Mouse (Mus musculus) common myeloid progenitor, adult 5-6 weeks (primary cell): ENCODE data around the gene Gm49318. TPM values are rescaled to one million over a fixed set of nuclear protein-coding genes. Genes with fewer than 3 reads are reported as not detected.
"Not testable (repeated sequence)": the region's sequence is repeated elsewhere in the genome, so short reads cannot be mapped to it uniquely, and the experiment has no call there.

Experiments used
- ATAC-seq: replicated peaks from 2 replicates; pipeline ENCODE4 v1.8.0; 2016; ENCODE audit warnings: low read depth, mild to moderate bottlenecking, moderate TSS enrichment, inconsistent platforms; ENCODE audit not compliant: poor library complexity, severe bottlenecking
- total RNA-seq: library from RNA; stranded (forward); fragments of 200-1000, 187-1606 nt; gene quantifications from 2 replicates; pipeline ENCODE4 v1.2.3, GENCODE M21; 2017

The Gm49318 gene
- total RNA-seq = not detected in 2 replicates

DNA sequence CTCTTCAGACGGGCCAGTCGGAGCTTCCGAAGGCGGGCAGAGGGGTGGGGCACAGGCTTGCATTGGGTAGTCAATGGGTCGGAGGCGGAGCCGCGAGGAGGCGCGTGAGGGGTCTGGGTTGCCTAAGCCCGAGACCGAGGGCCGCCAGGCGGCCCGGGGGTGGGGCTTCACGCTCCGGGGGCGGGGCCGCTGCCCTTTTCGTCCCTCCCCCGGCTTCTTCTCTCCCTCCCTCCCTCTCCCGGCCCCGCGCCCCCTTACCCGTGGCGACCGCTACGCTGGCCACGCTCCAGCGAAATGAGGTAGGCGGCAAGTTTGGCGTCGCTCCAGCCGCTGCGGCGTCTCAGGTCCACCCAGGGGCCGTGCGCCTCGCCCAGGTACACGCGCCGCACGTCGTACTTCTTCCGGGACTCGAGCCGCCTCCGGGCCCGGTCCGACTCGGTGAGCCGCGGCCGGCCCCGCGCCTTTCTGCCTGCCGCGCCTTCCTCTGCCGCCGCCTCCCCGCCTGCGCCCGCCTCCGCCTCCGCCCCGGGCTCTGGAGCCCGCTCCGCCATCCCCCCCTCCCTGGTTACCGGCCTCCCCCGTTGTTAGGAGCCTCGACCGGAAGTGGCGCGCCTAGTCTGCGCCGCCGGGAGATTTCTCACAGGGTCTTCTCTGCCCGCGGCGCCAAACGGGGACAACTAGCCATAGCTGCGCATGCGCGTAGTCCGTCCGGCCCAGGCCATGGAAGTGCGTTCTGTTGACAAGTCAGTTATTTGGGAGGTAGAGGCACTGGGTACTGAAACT, at the start of gene Gm49318, which contains the start of gene Zfp653:
TSS of gene Gm49318 (minus strand) at position 469 of the 783 bp plus-strand sequence.
TSS of gene Zfp653 (minus strand) at position 586 of the 783 bp plus-strand sequence.
- ATAC-seq = peak; percentile 96

- no peak for ATAC-seq
These were observed 48.5 kb upstream of the Gm49318 start for GRCm38 (mm10) chr9:22119543-22119942.

- peak; percentile 40 for ATAC-seq
These were observed 46.8 kb upstream of the Gm49318 start for GRCm38 (mm10) chr9:22117754-22118456.

DNA sequence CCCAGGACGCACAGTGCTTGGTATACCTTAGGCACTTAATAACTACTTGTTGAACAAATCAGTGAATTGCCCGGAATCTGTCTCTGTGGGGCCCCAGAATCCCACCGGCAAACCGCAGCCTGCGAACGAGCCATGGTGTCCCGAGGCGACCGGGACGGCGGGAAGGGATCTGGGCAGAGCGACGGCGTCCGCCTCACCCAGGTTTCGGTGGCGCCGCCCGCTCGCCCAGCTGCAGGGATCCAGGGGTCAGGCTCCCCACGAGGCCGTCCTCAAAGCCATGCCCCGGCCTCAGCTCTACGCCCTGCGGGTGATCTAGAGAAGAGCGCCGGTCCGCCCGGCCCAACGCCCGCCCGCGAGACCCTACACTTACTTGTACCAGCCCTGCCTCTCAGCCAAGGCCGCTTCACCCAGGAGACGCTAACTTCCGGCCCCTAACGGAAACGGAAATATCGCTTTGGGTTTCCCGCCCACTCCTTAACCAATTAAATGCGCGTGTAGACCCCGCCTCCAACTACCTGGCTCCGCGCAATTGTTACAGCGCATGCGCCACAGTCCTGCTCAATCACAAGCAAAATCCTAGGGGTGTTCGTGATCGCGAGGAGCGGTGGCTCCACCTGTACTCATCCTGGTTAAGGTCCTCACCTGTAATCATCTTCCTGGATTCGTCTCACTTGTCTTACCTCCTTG, 45.8 kb upstream of the Gm49318 start, which contains the start of gene Elof1:
TSS of gene Elof1 (minus strand) at position 433 of the 687 bp plus-strand sequence.
- ATAC-seq = peak; percentile 97

DNA sequence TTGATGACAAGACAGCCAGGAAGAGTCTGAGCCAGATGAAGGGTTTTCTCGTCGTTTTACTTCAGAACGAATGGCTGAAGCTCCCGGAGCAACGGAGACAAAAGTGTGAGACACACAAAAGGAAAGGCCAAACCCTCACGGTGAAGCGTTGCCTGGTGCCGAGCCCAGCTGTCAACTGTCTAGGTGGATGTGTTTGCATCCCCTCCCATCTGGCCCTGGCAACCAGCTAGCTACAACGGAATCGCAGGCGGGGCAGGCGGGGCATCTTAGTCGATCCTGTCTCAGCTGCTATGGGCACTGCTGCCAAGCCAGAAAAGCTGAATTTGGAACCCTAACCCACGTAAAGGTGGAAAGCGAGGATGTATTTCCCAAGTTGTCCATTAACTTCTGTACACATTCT, 45.0 kb upstream of the Gm49318 start:
- ATAC-seq = no peak

DNA sequence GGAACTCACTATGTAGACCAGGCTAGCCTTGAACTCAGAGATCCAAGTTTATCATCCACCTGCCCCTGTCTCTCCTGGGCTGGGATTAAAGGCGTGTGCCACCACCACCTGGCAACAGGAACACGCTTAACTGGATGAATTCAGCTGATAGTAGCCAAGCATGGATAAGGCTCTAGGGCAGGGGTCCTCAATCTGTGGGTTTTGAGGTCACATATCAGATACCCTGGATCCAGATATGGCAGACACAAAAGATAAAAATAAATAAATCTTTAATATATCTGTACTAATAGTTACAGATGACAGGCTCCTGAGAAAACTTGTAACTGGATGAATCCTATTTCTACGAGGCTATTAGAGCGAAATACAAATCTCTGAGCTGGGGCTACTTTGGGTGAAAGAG, 44.6 kb upstream of the Gm49318 start:
- ATAC-seq = no peak

- no peak for ATAC-seq
These were observed 37.1 kb upstream of the Gm49318 start for GRCm38 (mm10) chr9:22108194-22108593.

- ATAC-seq = no peak
These were observed 28.9 kb upstream of the Gm49318 start for GRCm38 (mm10) chr9:22099922-22100321.

DNA sequence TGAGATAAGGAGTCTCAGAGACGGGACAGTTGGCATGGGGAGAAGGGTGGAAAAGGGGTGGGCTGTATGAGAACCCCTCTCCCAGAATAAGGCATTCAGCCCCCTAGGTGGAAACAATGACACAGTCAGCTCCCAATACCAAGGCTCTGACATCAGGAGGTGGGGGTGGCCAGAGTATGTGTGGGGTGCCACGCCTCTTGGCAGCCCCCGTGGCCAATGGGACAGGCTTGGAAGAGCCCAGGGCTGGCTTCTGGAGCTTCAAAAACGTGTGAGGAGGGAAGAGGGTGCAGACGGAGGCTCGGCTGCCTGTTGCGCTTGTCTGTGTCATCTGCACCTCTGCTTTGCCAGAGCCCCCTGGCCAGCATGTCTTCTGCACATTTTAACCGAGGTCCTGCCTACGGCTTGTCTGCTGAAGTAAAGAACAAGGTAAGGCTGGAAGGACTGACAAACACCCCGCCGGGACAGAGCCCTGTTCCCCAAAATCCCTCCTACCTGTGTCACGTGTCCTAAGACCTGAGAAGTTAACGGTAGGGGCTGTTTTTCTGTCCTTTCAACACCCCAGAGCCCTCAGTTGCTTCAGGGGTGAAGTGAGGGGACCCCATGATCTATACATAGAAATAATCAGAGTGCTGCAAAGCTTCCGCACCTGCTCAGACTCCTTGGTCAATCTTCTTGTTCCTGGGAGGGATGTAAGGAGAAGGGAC, 28.1 kb upstream of the Gm49318 start, which contains the start of gene Cnn1:
TSS of gene Cnn1 (plus strand) at position 224 of the 704 bp plus-strand sequence.
- no peak for ATAC-seq

DNA sequence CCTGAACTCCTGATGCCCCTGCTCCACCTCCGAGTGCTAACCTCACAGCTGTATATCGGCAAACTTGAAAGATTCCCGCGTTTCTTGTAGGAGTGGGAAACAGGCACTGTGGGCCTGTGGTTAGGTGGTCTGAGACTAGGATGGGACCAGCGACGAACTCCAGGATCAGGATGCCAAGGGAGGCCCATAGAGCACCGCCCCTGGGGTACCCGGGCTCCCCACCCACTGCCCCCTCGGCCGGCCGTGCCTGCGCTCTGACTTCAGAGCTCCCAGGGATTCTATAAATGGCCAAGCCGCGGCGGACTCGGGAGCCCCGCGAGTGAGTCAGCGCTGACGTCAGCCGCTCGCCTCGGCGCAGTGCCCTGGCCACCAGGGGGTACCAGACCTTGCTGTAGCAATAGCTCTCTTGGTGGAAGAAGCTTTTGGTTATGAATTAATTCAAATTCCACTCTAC, 24.8 kb upstream of the Gm49318 start:
- ATAC-seq = peak; percentile 99

- ATAC-seq = no peak
These were observed 21.7 kb upstream of the Gm49318 start for GRCm38 (mm10) chr9:22092746-22093145.

- no peak for ATAC-seq
These were observed 18.9 kb upstream of the Gm49318 start for GRCm38 (mm10) chr9:22089986-22090385.

DNA sequence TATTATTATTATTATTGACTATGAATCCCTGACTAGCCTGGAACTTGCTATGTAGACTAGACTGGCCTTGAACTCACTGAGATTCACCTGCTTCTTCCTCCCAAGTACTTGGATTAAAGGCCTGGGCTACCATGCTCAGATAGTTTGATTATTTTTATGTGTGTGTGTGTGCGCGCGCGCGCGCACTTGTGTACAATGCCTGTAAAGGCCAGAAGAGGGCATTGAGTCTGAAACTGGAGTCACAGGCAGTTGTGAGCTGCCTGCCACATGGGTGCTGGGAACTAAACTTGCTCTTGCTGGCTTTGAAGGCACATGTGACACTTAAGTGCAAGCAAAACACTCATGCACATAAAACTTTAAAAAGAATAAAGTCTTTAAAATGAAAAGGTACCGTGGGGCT, 18.2 kb upstream of the Gm49318 start:
- ATAC-seq = no peak

- ATAC-seq = no peak
These were observed 16.1 kb upstream of the Gm49318 start for GRCm38 (mm10) chr9:22087034-22087618.

DNA sequence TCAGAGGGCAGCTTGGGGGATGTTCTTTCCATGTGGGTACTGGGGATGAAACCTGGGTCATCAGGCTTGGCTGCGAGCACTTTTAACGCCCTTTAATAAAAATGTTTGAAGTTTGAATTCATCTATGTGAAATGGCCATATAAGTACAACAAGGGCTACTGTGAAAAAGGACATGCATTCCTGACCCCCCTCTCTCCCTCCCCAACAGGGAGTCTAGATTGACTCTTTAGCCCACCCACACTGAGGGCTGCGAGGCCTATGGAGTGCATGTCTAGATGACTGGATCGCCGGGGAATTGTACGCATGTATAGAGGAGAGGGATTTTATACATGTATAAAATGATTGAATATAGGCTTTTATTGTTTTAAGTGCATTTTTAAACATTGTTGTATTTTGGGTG, 15.0 kb upstream of the Gm49318 start:
- ATAC-seq = no peak

DNA sequence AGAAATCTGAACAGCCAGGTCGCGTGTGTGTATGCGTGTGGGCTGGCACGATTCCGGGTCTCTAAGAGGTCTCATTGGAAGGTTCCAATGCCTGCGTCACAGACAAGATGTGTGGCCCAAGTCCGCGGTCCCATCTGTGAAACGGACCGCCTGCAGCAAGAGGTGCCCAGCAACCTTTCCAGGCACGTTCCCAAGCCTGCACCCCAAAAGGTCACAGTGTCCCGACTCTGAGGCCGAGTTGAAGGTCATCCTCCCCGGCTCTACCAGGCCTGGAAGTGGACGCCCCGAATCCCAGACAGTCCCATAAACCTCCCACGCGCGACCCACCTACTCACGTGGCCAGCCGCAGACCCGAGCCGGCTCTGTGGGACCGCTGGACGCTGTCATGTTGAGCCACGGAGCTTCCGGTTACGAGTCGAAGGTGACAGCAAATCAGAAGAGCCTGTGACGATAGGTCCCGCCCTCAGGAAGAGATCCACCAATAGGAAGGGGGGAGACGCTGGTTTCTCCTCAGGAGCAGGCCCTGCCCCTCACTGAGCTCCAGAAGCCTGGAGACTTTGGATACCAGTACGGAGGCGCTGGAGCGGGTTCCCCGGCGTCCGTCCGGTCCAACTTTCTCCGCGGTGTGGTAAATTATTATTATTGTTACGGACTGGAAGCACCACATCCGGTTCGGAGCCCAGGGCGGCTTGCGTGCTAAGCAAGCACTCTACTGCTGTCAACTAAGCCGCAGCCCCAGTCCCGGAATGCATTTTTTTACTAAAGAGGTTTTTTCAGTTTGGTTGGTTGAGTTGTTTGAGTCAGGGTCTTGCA, 14.2 kb upstream of the Gm49318 start, which contains the start of gene Ecsit:
TSS of gene Ecsit (minus strand) at position 417 of the 813 bp plus-strand sequence.
- ATAC-seq = peak; percentile 100

DNA sequence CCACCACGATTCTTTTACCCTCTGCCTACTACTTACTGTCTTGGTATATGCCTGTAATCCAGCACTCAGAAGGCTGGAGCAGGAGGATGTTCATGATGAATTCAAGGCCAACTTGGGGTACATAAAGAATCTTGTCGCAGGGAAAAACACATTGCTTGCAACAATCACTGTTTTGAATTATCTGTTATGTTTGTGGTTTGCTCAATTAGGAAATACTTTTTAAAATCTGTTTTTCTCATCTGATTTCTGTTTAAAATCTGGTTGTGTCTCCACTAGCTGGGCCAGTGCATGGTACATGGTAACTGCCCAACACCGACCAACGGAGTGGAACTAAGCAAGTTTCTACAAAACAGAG, 13.6 kb upstream of the Gm49318 start:
- no peak for ATAC-seq

- ATAC-seq = no peak
These were observed 5.2 kb upstream of the Gm49318 start for GRCm38 (mm10) chr9:22076223-22076622.

DNA sequence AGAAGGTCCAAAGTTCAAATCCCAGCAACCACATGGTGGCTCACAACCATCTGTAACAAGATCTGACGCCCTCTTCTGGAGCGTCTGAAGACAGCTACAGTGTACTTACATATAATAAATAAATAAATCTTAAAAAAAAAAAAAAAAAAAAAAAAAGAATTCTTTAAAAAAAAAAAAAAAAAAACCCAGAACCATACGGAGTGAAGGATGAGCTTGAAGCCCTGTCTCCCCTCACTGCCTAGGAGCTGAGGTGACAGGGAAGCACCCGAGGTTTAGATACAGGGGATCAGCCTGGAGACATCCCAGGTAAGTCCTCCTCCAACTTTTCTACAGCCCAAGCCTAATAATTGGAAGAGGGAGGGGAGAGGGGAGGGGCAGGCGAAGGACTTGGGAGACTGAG, 4.7 kb upstream of the Gm49318 start:
- not testable (repeated sequence) for ATAC-seq
